Mouse (Mus musculus) CH12.LX (cell line): ENCODE measurements at regions not wholly inside any gene's neighbourhood (a gene's known extent, or its start where the extent isn't known, plus 50 kb on each side); places are given as distances from the start of the nearest gene placed in this dataset.

Experiments
- DNase-seq: peaks from one replicate; pipeline ENCODE4 v3.0.0-alpha.2; 2013; ENCODE audit errors: extremely low read depth
- H3K27ac ChIP-seq: 2 replicates; pipeline ENCODE4 v1.5.1; 2012; ENCODE audit warnings: low read depth, mild to moderate bottlenecking, control low read depth, moderate library complexity; ENCODE audit not compliant: insufficient read depth
- H3K27me3 ChIP-seq: replicated peaks from 2 replicates; pipeline ENCODE3; 2012; ENCODE audit warnings: inconsistent platforms
- H3K36me3 ChIP-seq, 2 experiments: replicated peaks in 1 of 2; 2 replicates each; pipeline versions ENCODE3 to v1.6.1; 2012; ENCODE audit warnings: inconsistent platforms in 1 of 2, low read length in 1 of 2, mild to moderate bottlenecking in 1 of 2, mixed read lengths in 1 of 2, moderate library complexity in 1 of 2; ENCODE audit not compliant: control insufficient read depth in 1 of 2, insufficient read depth in 1 of 2
- H3K4me1 ChIP-seq, 2 experiments: 2 replicates each; pipeline ENCODE4 v1.6.1; 2012; ENCODE audit warnings: inconsistent platforms in 1 of 2, moderate library complexity in 1 of 2; ENCODE audit not compliant: insufficient read depth in 2 of 2, control insufficient read depth in 1 of 2
- H3K4me2 ChIP-seq: 2 replicates; pipeline ENCODE4 v1.6.1; 2012; ENCODE audit warnings: low read depth, mild to moderate bottlenecking, control low read depth; ENCODE audit not compliant: poor library complexity, insufficient read depth, severe bottlenecking
- H3K4me3 ChIP-seq, 3 experiments: fragments of 150-350 bp in 1 of 3; sonication (generic) in 1 of 3; replicated peaks in 1 of 3; 2 replicates each; pipeline versions ENCODE3 to v1.5.1; 2011 to 2012; ENCODE audit warnings: low read depth in 2 of 3, low read length in 2 of 3, mild to moderate bottlenecking in 2 of 3, moderate library complexity in 2 of 3, control low read depth in 1 of 3, improper control_type of control experiment in 1 of 3, inconsistent platforms in 1 of 3, mixed read lengths in 1 of 3; ENCODE audit not compliant: poor library complexity in 1 of 3
- H3K79me2 ChIP-seq: replicated peaks from 2 replicates; pipeline ENCODE4 v1.6.1; 2012; ENCODE audit warnings: mild to moderate bottlenecking, moderate library complexity; ENCODE audit not compliant: control insufficient read depth, poor library complexity, insufficient read depth, severe bottlenecking; ENCODE audit errors: extremely low read depth
- H3K9ac ChIP-seq: 2 replicates; pipeline ENCODE4 v1.6.1; 2012; ENCODE audit warnings: low read depth, mild to moderate bottlenecking, control low read depth, moderate library complexity; ENCODE audit not compliant: insufficient read depth
- H3K9me3 ChIP-seq: replicated peaks from 2 replicates; pipeline ENCODE3; 2012; ENCODE audit warnings: low read length, inconsistent platforms, mixed read lengths
- CHD1 ChIP-seq: IDR thresholded peaks from 2 replicates; pipeline ENCODE4 v1.6.1; 2012; ENCODE audit warnings: low read depth, low read length, improper control_type of control experiment, inconsistent platforms
- CTCF ChIP-seq, 2 experiments: IDR thresholded peaks in 1 of 2; conservative IDR thresholded peaks in 1 of 2; 2 replicates each; pipeline ENCODE4 v1.5.1; 2011 to 2012; ENCODE audit warnings: low read depth in 2 of 2, low read length in 2 of 2, improper control_type of control experiment in 1 of 2, inconsistent platforms in 1 of 2, mild to moderate bottlenecking in 1 of 2, moderate library complexity in 1 of 2
- E2F4 ChIP-seq: IDR thresholded peaks from 2 replicates; pipeline ENCODE4 v1.6.1; 2011; ENCODE audit warnings: low read depth, low read length, improper control_type of control experiment; ENCODE audit not compliant: insufficient replicate concordance
- EP300 ChIP-seq: IDR thresholded peaks from 2 replicates; pipeline ENCODE4 v1.6.1; 2011; ENCODE audit warnings: low read length, improper control_type of control experiment
- GABPA ChIP-seq: IDR thresholded peaks from 2 replicates; pipeline ENCODE4 v1.6.1; 2012; ENCODE audit warnings: low read depth, low read length, improper control_type of control experiment, inconsistent platforms; ENCODE audit not compliant: insufficient replicate concordance
- JUN ChIP-seq: IDR thresholded peaks from 2 replicates; pipeline ENCODE4 v1.6.1; 2011; ENCODE audit warnings: low read depth, mild to moderate bottlenecking, low read length, improper control_type of control experiment, moderate library complexity; ENCODE audit not compliant: insufficient read depth
- JUND ChIP-seq: conservative IDR thresholded peaks from 2 replicates; pipeline ENCODE4 v1.6.1; 2011; ENCODE audit warnings: low read depth, low read length, improper control_type of control experiment
- MAZ ChIP-seq: IDR thresholded peaks from 2 replicates; pipeline ENCODE4 v1.6.1; 2012; ENCODE audit warnings: low read depth, mild to moderate bottlenecking, inconsistent platforms, low read length, improper control_type of control experiment, moderate library complexity
- MXI1 ChIP-seq: IDR thresholded peaks from 2 replicates; pipeline ENCODE4 v1.6.1; 2011; ENCODE audit warnings: mild to moderate bottlenecking, low read depth, low read length, improper control_type of control experiment
- MYC ChIP-seq: IDR thresholded peaks from 2 replicates; pipeline ENCODE4 v1.6.1; 2011; ENCODE audit warnings: low read depth, mild to moderate bottlenecking, improper control_type of control experiment, low read length
- NELFE ChIP-seq: IDR thresholded peaks from 2 replicates; pipeline ENCODE4 v1.6.1; 2011; ENCODE audit warnings: low read depth, low read length, improper control_type of control experiment
- RAD21 ChIP-seq: IDR thresholded peaks from 2 replicates; pipeline ENCODE4 v1.6.1; 2011; ENCODE audit warnings: low read depth, mild to moderate bottlenecking, low read length, improper control_type of control experiment, moderate library complexity
- USF2 ChIP-seq: conservative IDR thresholded peaks from 2 replicates; pipeline ENCODE4 v1.6.1; 2011; ENCODE audit warnings: low read depth, low read length, improper control_type of control experiment
- ZC3H11A ChIP-seq: IDR thresholded peaks from 2 replicates; pipeline ENCODE4 v1.6.1; 2012; ENCODE audit warnings: low read depth, mild to moderate bottlenecking, inconsistent platforms, low read length, improper control_type of control experiment
- ZKSCAN1 ChIP-seq: IDR thresholded peaks from 2 replicates; pipeline ENCODE4 v1.6.1; 2012; ENCODE audit warnings: low read depth, inconsistent platforms, low read length, improper control_type of control experiment, borderline replicate concordance
- dilution Hi-C: fragments of 300-500 bp; cut with MboI; formaldehyde crosslinking; loops from 2 replicates; pipeline ENCODE4 v1.14.3; 2020; ENCODE audit warnings: low sequenced_read_pairs; ENCODE audit not compliant: extremely low pct_unique_long_range_greater_than_20kb, extremely low pct_ligation_motif_present
- in situ Hi-C: fragments of 300-500 bp; cut with MboI; formaldehyde crosslinking; loops from 3 replicates; pipeline ENCODE4 v1.14.3; 2019; ENCODE audit warnings: low sequenced_read_pairs, low pct_ligation_motif_present, low pct_unique_long_range_greater_than_20kb, mixed read lengths

- dilution Hi-C loops (no loop called here), in situ Hi-C loops (no loop called here)
- H3K4me2 ChIP-seq = no peak overlapping the region
- H3K4me3 ChIP-seq = no peak overlapping the region
- no peaks in the 10 kb centered on the region for H3K36me3 ChIP-seq
- no peaks in the 10 kb centered on the region for H3K79me2 ChIP-seq
- no peak overlapping the region for H3K27ac ChIP-seq
- peaks cover 11% of the 10 kb centered on the region for H3K9me3 ChIP-seq
- peak; percentile 6 for DNase-seq
- H3K9ac ChIP-seq = no peak overlapping the region
- TF ChIP-seq E2F4 (no peak), MAZ (no peak), EP300 (no peak), NELFE (no peak), CHD1 (no peak), JUN (no peak)
- no peaks in the 10 kb centered on the region for H3K4me1 ChIP-seq
- H3K27me3 ChIP-seq = no peaks in the 10 kb centered on the region
These were observed 499.2 kb upstream of the Pcdh17 start for GRCm38 (mm10) chr14:83944176-83944575.

GRCm38 (mm10) chr14:83949696-83950095 lies 493.7 kb upstream of the Pcdh17 start:
- H3K4me2 ChIP-seq = no peak overlapping the region
- no peaks in the 10 kb centered on the region for H3K4me1 ChIP-seq
- in situ Hi-C loops (no loop called here), dilution Hi-C loops (no loop called here)
- H3K27me3 ChIP-seq = no peaks in the 10 kb centered on the region
- no peak overlapping the region for H3K4me3 ChIP-seq
- H3K79me2 ChIP-seq = no peaks in the 10 kb centered on the region
- H3K27ac ChIP-seq = no peak overlapping the region
- TF ChIP-seq GABPA (no peak), ZC3H11A (no peak)
- no peak overlapping the region for H3K9ac ChIP-seq
- DNase-seq = no peak
- no peaks in the 10 kb centered on the region for H3K9me3 ChIP-seq
- H3K36me3 ChIP-seq = no peaks in the 10 kb centered on the region

- in situ Hi-C loops = no loop called here
- Histone ChIP-seq H3K79me2 (no peaks in the 10 kb centered on the region), H3K27ac (no peak overlapping the region), H3K36me3 (no peaks in the 10 kb centered on the region), H3K4me2 (no peak overlapping the region), H3K4me3 (no peak overlapping the region), H3K9ac (no peak overlapping the region), H3K9me3 (peaks cover 5% of the 10 kb centered on the region), H3K4me1 (no peaks in the 10 kb centered on the region)
- dilution Hi-C loops = no loop called here
- DNase-seq = no peak
- no peak for TF ChIP-seq RAD21
- no peak for TF ChIP-seq ZKSCAN1
- no peak for TF ChIP-seq CTCF (conservative IDR thresholded peaks at IDR 0.05 in 1 of 2, IDR thresholded peaks at IDR 0.05 in 1 of 2; ENCODE audit: low read depth in 2 of 2, low read length in 2 of 2)
- no peak for TF ChIP-seq USF2
- no peak for TF ChIP-seq MXI1
- TF ChIP-seq MYC = no peak
- no peak for TF ChIP-seq JUND
- TF ChIP-seq, all 38 proteins: peak for 0
- H3K27me3 ChIP-seq = no peaks in the 10 kb centered on the region
These were observed 484.3 kb upstream of the Pcdh17 start for GRCm38 (mm10) chr14:83959111-83959510.
